Mouse (Mus musculus) cerebellum, adult 2 months (tissue): ENCODE results near the gene Fgfr3. TPM values are rescaled to one million over a fixed set of nuclear protein-coding genes. Genes with fewer than 3 reads are reported as not detected.

Experiments used
- DNase-seq, 2 experiments: peaks; one replicate each; pipeline ENCODE4 v3.0.0; 2021
- H3K27ac ChIP-seq: fragments of 200-500 bp; 2 replicates; pipeline ENCODE4 v1.5.1; 2012; ENCODE audit warnings: low read length, control low read depth, inconsistent platforms; ENCODE audit not compliant: insufficient read depth
- H3K27me3 ChIP-seq: fragments of 200-500 bp; 2 replicates; pipeline ENCODE4 v1.6.1; 2012; ENCODE audit warnings: inconsistent platforms, mild to moderate bottlenecking, low read length, moderate library complexity; ENCODE audit not compliant: control insufficient read depth, insufficient read depth
- H3K4me1 ChIP-seq: fragments of 200-500 bp; 2 replicates; pipeline ENCODE4 v1.6.1; 2011; ENCODE audit warnings: low read length; ENCODE audit not compliant: control insufficient read depth, insufficient read depth
- H3K4me3 ChIP-seq: fragments of 200-500 bp; replicated peaks from 2 replicates; pipeline ENCODE3; 2011; ENCODE audit warnings: mild to moderate bottlenecking, low read depth, low read length, control low read depth; ENCODE audit not compliant: insufficient read depth
- CTCF ChIP-seq: fragments of 200-500 bp; IDR thresholded peaks from 2 replicates; pipeline ENCODE4 v1.5.1; 2011; ENCODE audit warnings: low read depth, mild to moderate bottlenecking, control low read depth, low read length, moderate library complexity, borderline replicate concordance; ENCODE audit not compliant: insufficient read depth
- POLR2A ChIP-seq: fragments of 200-500 bp; IDR thresholded peaks from 2 replicates; pipeline ENCODE4 v1.6.1; 2011; ENCODE audit warnings: low read length, control low read depth, borderline replicate concordance; ENCODE audit not compliant: insufficient read depth
- WGBS: fragments of 180-500 bp; shearing (Covaris S2); methylation state at CpG from one replicate; pipeline ENCODE4 v1.1.7; 2018; 5-methylcytosine and 5-hydroxymethylcytosine counted together
- polyA plus RNA-seq: library from polyadenylated mRNA; depleted of rRNA; stranded (reverse); fragments of >200 nt; gene quantifications from 2 replicates; pipeline ENCODE4 v1.2.3, GENCODE M21; 2012

Gene Fgfr3
- polyA plus RNA-seq, 1 experiment, result 147 TPM

DNA sequence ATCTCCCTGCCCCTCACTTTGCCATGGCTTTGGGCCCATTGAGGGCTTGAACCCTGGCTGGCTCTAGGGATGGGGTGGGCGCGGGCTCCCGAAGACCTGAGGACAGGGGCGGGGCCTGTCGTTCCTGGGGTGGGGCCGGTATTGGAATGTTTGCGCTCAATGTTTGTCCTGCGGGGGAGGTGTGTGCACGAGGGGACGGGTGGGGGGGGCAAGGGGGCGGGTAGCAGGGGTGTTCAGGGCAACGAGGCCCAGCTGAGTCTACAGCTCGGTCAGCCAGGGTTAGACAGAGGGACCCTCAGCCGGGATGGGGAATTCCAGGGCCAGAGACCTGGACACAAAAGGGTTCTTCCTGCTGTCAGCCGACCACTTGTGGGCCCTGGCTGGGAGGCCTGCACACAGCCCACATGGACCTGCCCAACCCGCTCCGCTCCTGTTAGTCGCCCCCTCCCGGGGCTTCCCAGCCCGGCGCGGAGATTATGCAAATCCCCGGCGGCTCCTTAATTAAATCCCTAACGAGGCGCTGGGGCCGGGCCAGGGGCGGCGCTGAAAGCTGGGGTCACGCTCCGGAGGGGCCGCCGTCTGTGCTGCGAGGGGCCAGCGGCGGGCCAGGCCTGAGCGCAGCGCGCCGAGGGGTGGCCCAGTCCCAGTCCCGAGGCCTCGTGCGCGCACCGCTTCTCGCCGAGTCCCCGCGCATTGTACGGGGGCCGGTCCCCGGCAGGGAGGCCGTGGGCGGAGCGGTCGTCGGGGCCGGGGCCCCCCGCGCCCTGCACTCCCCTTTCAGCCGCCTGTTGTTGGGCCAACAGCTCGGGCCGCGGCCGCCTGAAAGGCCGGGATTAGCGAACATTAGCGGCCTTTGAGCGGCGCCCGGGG lies 26.4 kb upstream of the Fgfr3 start:
- 3% methylated on average over 71 of the region's 71 CpGs for WGBS
- Histone ChIP-seq H3K4me3 (no peak overlapping the region), H3K27me3 (peaks cover 1% of the 10 kb centered on the region; the same call in 1 of the 2 replicates), H3K27ac (no peak overlapping the region), H3K4me1 (no peaks in the 10 kb centered on the region; the same call in 1 of the 2 replicates)
- no peak for DNase-seq
- no peak for TF ChIP-seq CTCF
- TF ChIP-seq POLR2A, result no peak

DNA sequence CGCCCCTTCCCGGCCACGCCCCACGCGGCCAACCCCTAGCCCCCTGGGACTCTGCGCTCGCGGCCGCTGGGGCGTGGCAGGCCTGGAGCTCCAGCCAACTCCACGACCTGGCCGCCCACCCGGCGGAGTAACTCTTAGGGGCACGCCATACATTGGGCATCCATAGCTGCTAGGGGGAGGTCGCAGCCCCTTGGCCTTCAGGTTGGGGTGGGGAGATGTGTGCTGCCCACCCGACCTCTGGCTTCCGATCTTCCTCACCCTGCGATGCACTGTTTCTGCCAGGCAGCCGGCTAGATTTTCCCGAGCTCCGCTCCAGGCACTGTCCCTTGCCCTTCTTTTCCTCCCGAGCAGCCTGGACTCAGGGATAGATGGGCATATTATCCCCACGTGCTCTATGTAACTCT lies 25.8 kb upstream of the Fgfr3 start:
- WGBS, result 5% methylated on average over 24 of the region's 24 CpGs
- DNase-seq, result no peak
- H3K27me3 ChIP-seq, result peaks cover 1% of the 10 kb centered on the region; the same call in 1 of the 2 replicates
- no peaks in the 10 kb centered on the region; the same call in 1 of the 2 replicates for H3K4me1 ChIP-seq
- H3K4me3 ChIP-seq, result no peak overlapping the region
- TF ChIP-seq POLR2A (no peak), CTCF (no peak)
- H3K27ac ChIP-seq, result no peak overlapping the region

DNA sequence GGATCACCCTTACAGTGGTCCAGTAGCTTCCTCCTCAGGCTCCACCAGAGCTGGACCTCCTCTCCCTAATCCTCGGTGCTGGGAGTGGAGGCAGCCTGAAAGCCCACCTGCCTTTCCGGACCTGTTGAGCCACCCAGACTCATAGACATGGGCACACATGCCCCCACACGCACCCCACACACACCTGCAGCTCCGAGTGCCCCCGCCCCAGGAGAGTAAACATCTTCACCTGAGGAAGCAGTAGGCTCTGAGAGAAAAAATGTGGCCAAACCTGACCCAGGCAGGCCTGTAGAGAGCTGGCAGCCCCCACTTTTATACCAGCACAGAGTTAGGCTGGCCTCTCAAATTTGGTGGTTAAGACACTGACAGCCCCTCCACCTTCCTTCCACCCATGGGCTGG lies 25.0 kb upstream of the Fgfr3 start:
- WGBS, result 84% methylated on average over 5 of the region's 5 CpGs
- H3K4me3 ChIP-seq, result no peak overlapping the region
- no peaks in the 10 kb centered on the region; the same call in 1 of the 2 replicates for H3K4me1 ChIP-seq
- H3K27me3 ChIP-seq, result peaks cover 1% of the 10 kb centered on the region; the same call in 1 of the 2 replicates
- DNase-seq, result no peak
- TF ChIP-seq POLR2A (no peak), CTCF (no peak)
- H3K27ac ChIP-seq, result no peak overlapping the region

- DNase-seq, result no peak
- H3K4me3 ChIP-seq, result no peak overlapping the region
- WGBS, result 60% methylated on average over 1 of the region's 1 CpGs
- TF ChIP-seq CTCF (no peak), POLR2A (no peak)
- H3K27ac ChIP-seq, result no peak overlapping the region
- peaks cover 1% of the 10 kb centered on the region; the same call in 1 of the 2 replicates for H3K27me3 ChIP-seq
- no peaks in the 10 kb centered on the region; the same call in 1 of the 2 replicates for H3K4me1 ChIP-seq
These were observed 23.9 kb upstream of the Fgfr3 start for GRCm38 (mm10) chr5:33697534-33697933.

- Histone ChIP-seq H3K4me1 (no peaks in the 10 kb centered on the region; the same call in 1 of the 2 replicates), H3K27me3 (peaks cover 1% of the 10 kb centered on the region; the same call in 1 of the 2 replicates), H3K27ac (no peak overlapping the region), H3K4me3 (no peak overlapping the region)
- 15% methylated on average over 13 of the region's 13 CpGs for WGBS
- no peak for DNase-seq
- TF ChIP-seq CTCF, result no peak
- no peak for TF ChIP-seq POLR2A
These were observed 23.4 kb upstream of the Fgfr3 start for GRCm38 (mm10) chr5:33697947-33698512.

- TF ChIP-seq CTCF (no peak), POLR2A (no peak)
- H3K27me3 ChIP-seq, result peaks cover 1% of the 10 kb centered on the region; the same call in 1 of the 2 replicates
- no peak overlapping the region for H3K27ac ChIP-seq
- H3K4me3 ChIP-seq, result no peak overlapping the region
- H3K4me1 ChIP-seq, result no peaks in the 10 kb centered on the region; the same call in 1 of the 2 replicates
- 39% methylated on average over 5 of the region's 5 CpGs for WGBS
- no peak for DNase-seq
These were observed 22.8 kb upstream of the Fgfr3 start for GRCm38 (mm10) chr5:33698669-33699068.

DNA sequence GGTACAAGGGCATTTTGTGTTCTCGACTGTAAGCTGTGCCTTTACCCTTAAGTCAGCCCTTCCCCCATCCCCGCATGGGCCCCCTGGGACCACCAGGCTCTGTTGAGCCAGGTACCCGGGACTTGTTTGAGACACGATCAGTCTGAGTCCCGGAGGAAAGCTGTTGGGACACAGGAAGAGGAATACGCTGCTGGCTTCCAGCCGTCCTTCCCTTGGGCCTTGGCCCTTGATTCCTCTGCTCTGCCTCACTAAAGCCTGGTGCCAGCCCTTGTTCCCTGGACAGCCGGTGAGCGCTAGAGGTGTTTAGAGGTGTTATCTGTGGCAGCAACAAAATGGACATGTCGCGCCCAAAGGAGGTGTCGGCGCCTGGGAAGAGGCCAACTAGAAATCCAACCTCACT lies 21.5 kb upstream of the Fgfr3 start:
- no peak for TF ChIP-seq CTCF
- no peak for TF ChIP-seq POLR2A
- DNase-seq, result no peak
- 37% methylated on average over 13 of the region's 13 CpGs for WGBS
- Histone ChIP-seq H3K4me1 (no peaks in the 10 kb centered on the region; the same call in 1 of the 2 replicates), H3K4me3 (no peak overlapping the region), H3K27ac (no peak overlapping the region), H3K27me3 (peaks cover 1% of the 10 kb centered on the region; the same call in 1 of the 2 replicates)

- peaks cover 3% of the 10 kb centered on the region; the same call in 1 of the 2 replicates for H3K4me1 ChIP-seq
- TF ChIP-seq POLR2A, result no peak
- TF ChIP-seq CTCF, result no peak
- DNase-seq, result no peak
- no peaks in the 10 kb centered on the region for H3K27me3 ChIP-seq
- no peak overlapping the region for H3K4me3 ChIP-seq
- no peak overlapping the region for H3K27ac ChIP-seq
- WGBS, result 78% methylated on average over 11 of the region's 11 CpGs
These were observed 19.6 kb upstream of the Fgfr3 start for GRCm38 (mm10) chr5:33701832-33702231.
